Mouse (Mus musculus) B cell, adult 62 days (primary cell): ENCODE measurements around the gene Asb18. TPM values are rescaled to one million over a fixed set of nuclear protein-coding genes. Genes with fewer than 3 reads are reported as not detected.

Source experiments
- total RNA-seq: library from RNA; stranded (reverse); gene quantifications from 4 replicates; pipeline ENCODE4 v1.2.4, GENCODE M21; 2023

The Asb18 gene
- not detected in 4 replicates for total RNA-seq

DNA sequence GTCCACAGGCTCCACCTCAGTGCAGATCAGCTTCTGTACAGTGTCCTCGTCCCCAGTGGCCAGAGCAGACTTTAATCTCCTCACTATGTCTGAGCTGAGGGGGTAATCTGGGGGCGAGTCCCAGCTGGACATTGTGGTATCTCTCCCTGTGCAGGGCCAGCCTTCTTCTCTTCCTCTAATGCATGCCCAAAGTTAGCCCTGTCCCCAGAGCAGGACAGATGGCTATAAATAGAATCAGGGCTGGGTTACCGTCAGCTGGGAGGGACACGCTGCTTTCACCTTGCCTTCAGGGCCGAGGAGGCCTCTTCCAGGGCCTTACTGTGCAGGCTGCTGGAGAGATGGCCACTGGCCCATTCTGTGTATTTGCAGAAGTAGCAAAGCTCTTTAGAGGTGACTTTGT is at the start of gene Asb18:
Gene Asb18 (minus strand): TSS at position 221 of the 400 bp plus-strand sequence.

DNA sequence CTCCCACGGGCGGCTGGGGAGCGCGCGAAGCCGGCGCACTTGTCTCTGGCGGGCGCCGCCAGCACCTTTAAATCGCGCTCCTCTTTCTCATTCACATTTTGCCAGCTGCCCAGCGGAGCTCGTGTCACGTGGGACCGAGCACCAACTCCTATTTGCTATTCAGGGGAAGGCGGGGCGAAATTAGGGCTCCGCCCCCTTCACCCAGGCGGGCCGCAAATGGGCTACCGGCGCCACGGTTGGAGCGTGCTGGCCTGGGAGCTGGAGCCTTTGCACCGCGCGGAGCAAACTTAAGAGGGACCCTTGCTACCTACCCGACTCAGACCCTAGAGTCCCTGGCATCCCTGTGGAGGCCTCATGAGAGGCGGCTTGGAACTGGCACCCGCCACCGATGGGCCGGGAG is 83.3 kb downstream of the Asb18 start, which contains the start of gene Gbx2:
Gene Gbx2 (minus strand): TSS at position 60 of the 400 bp plus-strand sequence.

Other genes with a start within 250 kb of the Asb18 start
- gene Gbx2, start 83.5 kb downstream of the Asb18 start, total RNA-seq: not detected in 4 replicates
- not detected in 4 replicates for gene Iqca, start 138.7 kb upstream of the Asb18 start, total RNA-seq
- 11.7 to 13.6 TPM (median 12.4 TPM) in 4 replicates for gene Ackr3, start 189.3 kb upstream of the Asb18 start, total RNA-seq